Mouse (Mus musculus) MEL (cell line): ENCODE data around the gene Ggt5. TPM values are rescaled to one million over a fixed set of nuclear protein-coding genes. Genes with fewer than 3 reads are reported as not detected.

Source experiments
- DNase-seq: peaks from one replicate; pipeline ENCODE4 v3.0.0; 2011; ENCODE audit warnings: low read depth, low spot score
- H3K27ac ChIP-seq: 2 replicates; pipeline ENCODE4 v1.5.1; 2012; ENCODE audit warnings: low read depth, mild to moderate bottlenecking, control low read depth, low read length, moderate library complexity; ENCODE audit not compliant: control insufficient read depth
- H3K27me3 ChIP-seq, 2 experiments: fragments of 150-350 bp in 1 of 2; sonication (generic) in 1 of 2; 2 replicates each; pipeline ENCODE4 v1.6.1; 2012; ENCODE audit warnings: low read length in 2 of 2, mild to moderate bottlenecking in 2 of 2, improper control_type of control experiment in 1 of 2, moderate library complexity in 1 of 2; ENCODE audit not compliant: insufficient read depth in 2 of 2, control insufficient read depth in 1 of 2
- H3K36me3 ChIP-seq, 2 experiments: 2 replicates each; pipeline ENCODE4 v1.6.1; 2012 to 2014; ENCODE audit warnings: low read length in 2 of 2, improper control_type of control experiment in 1 of 2, inconsistent platforms in 1 of 2, mild to moderate bottlenecking in 1 of 2; ENCODE audit not compliant: insufficient read depth in 2 of 2, control insufficient read depth in 1 of 2
- H3K4me1 ChIP-seq, 2 experiments: fragments of 150-350 bp in 1 of 2; sonication (generic) in 1 of 2; 2 replicates each; pipeline ENCODE4 v1.6.1; 2012; ENCODE audit warnings: low read length in 2 of 2, improper control_type of control experiment in 1 of 2, mild to moderate bottlenecking in 1 of 2; ENCODE audit not compliant: insufficient read depth in 2 of 2, control insufficient read depth in 1 of 2
- H3K4me3 ChIP-seq, 2 experiments: fragments of 150-350 bp in 1 of 2; sonication (generic) in 1 of 2; 2 replicates each; pipeline ENCODE4 v1.5.1; 2012; ENCODE audit warnings: low read depth in 2 of 2, low read length in 2 of 2, mild to moderate bottlenecking in 2 of 2, moderate library complexity in 2 of 2, control low read depth in 1 of 2, improper control_type of control experiment in 1 of 2; ENCODE audit not compliant: control insufficient read depth in 1 of 2, insufficient read depth in 1 of 2
- H3K79me2 ChIP-seq: 2 replicates; pipeline ENCODE4 v1.6.1; 2012; ENCODE audit warnings: mild to moderate bottlenecking, low read length, moderate library complexity; ENCODE audit not compliant: control insufficient read depth, poor library complexity, insufficient read depth
- H3K9ac ChIP-seq: 2 replicates; pipeline ENCODE4 v1.6.1; 2012; ENCODE audit warnings: low read depth, mild to moderate bottlenecking, control low read depth, low read length, moderate library complexity; ENCODE audit not compliant: control insufficient read depth, poor library complexity, severe bottlenecking
- H3K9me3 ChIP-seq: fragments of 150-350 bp; sonication (generic); replicated peaks from 2 replicates; pipeline ENCODE4 v1.6.1; 2012; ENCODE audit warnings: mild to moderate bottlenecking, low read length, improper control_type of control experiment, moderate library complexity; ENCODE audit not compliant: insufficient read depth
- CTCF ChIP-seq, 3 experiments: IDR thresholded peaks in 2 of 3; conservative IDR thresholded peaks in 1 of 3; 2 replicates each; pipeline ENCODE4 v1.5.1; 2011 to 2012; ENCODE audit warnings: low read length in 3 of 3, low read depth in 2 of 3, mild to moderate bottlenecking in 2 of 3, improper control_type of control experiment in 1 of 3, inconsistent platforms in 1 of 3, mixed read lengths in 1 of 3, moderate library complexity in 1 of 3; ENCODE audit not compliant: control insufficient read depth in 1 of 3, insufficient read depth in 1 of 3, poor library complexity in 1 of 3, severe bottlenecking in 1 of 3
- E2F4 ChIP-seq: IDR thresholded peaks from 2 replicates; pipeline ENCODE4 v1.6.1; 2011; ENCODE audit warnings: low read depth, low read length, improper control_type of control experiment, borderline replicate concordance
- ELF1 ChIP-seq: IDR thresholded peaks from 2 replicates; pipeline ENCODE4 v1.6.1; 2014; ENCODE audit warnings: low read depth, mild to moderate bottlenecking, inconsistent platforms, low read length, improper control_type of control experiment, moderate library complexity
- EP300 ChIP-seq, 2 experiments: IDR thresholded peaks; 2 replicates each; pipeline ENCODE4 v1.6.1; 2011; ENCODE audit warnings: improper control_type of control experiment in 2 of 2, low read length in 2 of 2, low read depth in 1 of 2, mild to moderate bottlenecking in 1 of 2
- GATA1 ChIP-seq: IDR thresholded peaks from 2 replicates; pipeline ENCODE4 v1.6.1; 2011; ENCODE audit warnings: low read depth, low read length, improper control_type of control experiment
- HCFC1 ChIP-seq: IDR thresholded peaks from 2 replicates; pipeline ENCODE4 v1.6.1; 2012; ENCODE audit warnings: low read depth, mild to moderate bottlenecking, inconsistent platforms, low read length, improper control_type of control experiment, moderate library complexity
- KAT2A ChIP-seq: conservative IDR thresholded peaks from 2 replicates; pipeline ENCODE4 v1.6.1; 2012; ENCODE audit warnings: low read depth, low read length, improper control_type of control experiment, inconsistent platforms
- MAZ ChIP-seq: IDR thresholded peaks from 2 replicates; pipeline ENCODE4 v1.6.1; 2012; ENCODE audit warnings: low read depth, mild to moderate bottlenecking, inconsistent platforms, low read length, improper control_type of control experiment
- MEF2A ChIP-seq: IDR thresholded peaks from 2 replicates; pipeline ENCODE4 v1.6.1; 2014; ENCODE audit warnings: low read depth, mild to moderate bottlenecking, inconsistent platforms, low read length, improper control_type of control experiment; ENCODE audit not compliant: poor library complexity, insufficient replicate concordance, severe bottlenecking; ENCODE audit errors: extremely low read depth
- MYB ChIP-seq: IDR thresholded peaks from 2 replicates; pipeline ENCODE4 v1.6.1; 2011; ENCODE audit warnings: mild to moderate bottlenecking, low read depth, low read length, improper control_type of control experiment
- NRF1 ChIP-seq: IDR thresholded peaks from 2 replicates; pipeline ENCODE4 v1.6.1; 2014; ENCODE audit warnings: low read depth, mild to moderate bottlenecking, inconsistent platforms, low read length, improper control_type of control experiment, moderate library complexity; ENCODE audit not compliant: poor library complexity, insufficient read depth, severe bottlenecking
- POLR2AphosphoS2 ChIP-seq: IDR thresholded peaks from 2 replicates; pipeline ENCODE4 v1.6.1; 2011; ENCODE audit warnings: low read length, improper control_type of control experiment
- RAD21 ChIP-seq: IDR thresholded peaks from 2 replicates; pipeline ENCODE4 v1.6.1; 2011; ENCODE audit warnings: mild to moderate bottlenecking, low read depth, low read length, improper control_type of control experiment
- SIN3A ChIP-seq: IDR thresholded peaks from 2 replicates; pipeline ENCODE4 v1.6.1; 2012; ENCODE audit warnings: low read length, improper control_type of control experiment, inconsistent platforms
- TAL1 ChIP-seq: IDR thresholded peaks from 2 replicates; pipeline ENCODE4 v1.6.1; 2012; ENCODE audit warnings: mild to moderate bottlenecking, inconsistent platforms, low read length, moderate library complexity, mixed read lengths
- TBP ChIP-seq: IDR thresholded peaks from 2 replicates; pipeline ENCODE4 v1.8.0; 2011; ENCODE audit warnings: low read depth, low read length, improper control_type of control experiment
- TCF12 ChIP-seq: IDR thresholded peaks from 2 replicates; pipeline ENCODE4 v1.6.1; 2014; ENCODE audit warnings: low read depth, mild to moderate bottlenecking, inconsistent platforms, low read length, improper control_type of control experiment, moderate library complexity
- UBTF ChIP-seq: IDR thresholded peaks from 2 replicates; pipeline ENCODE4 v1.6.1; 2012; ENCODE audit warnings: low read depth, mild to moderate bottlenecking, inconsistent platforms, low read length, improper control_type of control experiment, moderate library complexity, borderline replicate concordance; ENCODE audit not compliant: insufficient read depth
- USF1 ChIP-seq: IDR thresholded peaks from 2 replicates; pipeline ENCODE4 v1.6.1; 2014; ENCODE audit warnings: low read depth, mild to moderate bottlenecking, inconsistent platforms, low read length, improper control_type of control experiment, moderate library complexity
- USF2 ChIP-seq, 2 experiments: IDR thresholded peaks; 2 replicates each; pipeline ENCODE4 v1.6.1; 2011 to 2012; ENCODE audit warnings: improper control_type of control experiment in 2 of 2, low read length in 2 of 2, borderline replicate concordance in 1 of 2, inconsistent platforms in 1 of 2, low read depth in 1 of 2, mild to moderate bottlenecking in 1 of 2; ENCODE audit not compliant: insufficient read depth in 1 of 2
- ZMIZ1 ChIP-seq: IDR thresholded peaks from 2 replicates; pipeline ENCODE4 v1.6.1; 2012; ENCODE audit warnings: low read depth, mild to moderate bottlenecking, inconsistent platforms, low read length, improper control_type of control experiment, moderate library complexity
- polyA plus RNA-seq, 2 experiments: library from polyadenylated mRNA; stranded (reverse) in 1 of 2; unstranded in 1 of 2; fragments of >175 nt in 1 of 2; fragments of >200 nt in 1 of 2; gene quantifications; 2 replicates each; pipeline versions ENCODE4 v1.2.1 to v1.2.4; 2012; ENCODE audit warnings: low replicate concordance in 2 of 2, low read depth in 1 of 2; ENCODE audit not compliant: insufficient read length in 2 of 2, insufficient read depth in 1 of 2, missing spikeins in 1 of 2
- total RNA-seq: library from RNA; depleted of rRNA; stranded (reverse); fragments of 300-350 nt; gene quantifications from 2 replicates; pipeline ENCODE4 v1.2.3, GENCODE M21; 2012

Ggt5 gene
- total and polyA plus RNA-seq, 3 experiments, result 0.11 TPM; not detected in 2

- H3K27ac ChIP-seq, result no peak overlapping the region
- peaks cover 6 to 25% of the 10 kb centered on the region in 2 experiments for H3K4me1 ChIP-seq
- no peaks in the 10 kb centered on the region for H3K27me3 ChIP-seq
- no peak overlapping the region for H3K4me3 ChIP-seq
- no peak for TF ChIP-seq MYB
- TF ChIP-seq HCFC1, result no peak
- TF ChIP-seq MAZ, result no peak
- no peak for TF ChIP-seq ZMIZ1
- TF ChIP-seq CTCF (IDR thresholded peaks at IDR 0.05 in 2 of 3, conservative IDR thresholded peaks at IDR 0.05 in 1 of 3; ENCODE audit: control insufficient read depth in 1 of 3, insufficient read depth in 1 of 3, low read depth in 2 of 3, low read length in 3 of 3, poor library complexity in 1 of 3, severe bottlenecking in 1 of 3), result no peak
- no peak for TF ChIP-seq MEF2A
- TF ChIP-seq USF2 (IDR thresholded peaks at IDR 0.05; ENCODE audit: borderline replicate concordance in 1 of 2, insufficient read depth in 1 of 2, low read depth in 1 of 2, low read length in 2 of 2), result no peak
- no peak for TF ChIP-seq USF1
- no peak for TF ChIP-seq TAL1
- H3K9me3 ChIP-seq, result no peaks in the 10 kb centered on the region
- H3K36me3 ChIP-seq, result peaks cover 0 to 11% of the 10 kb centered on the region in 2 experiments; a peak in 2 of 4 replicates
- no peak for DNase-seq
- no peak overlapping the region for H3K9ac ChIP-seq
- H3K79me2 ChIP-seq, result no peaks in the 10 kb centered on the region
These were observed 28.6 kb upstream of the Ggt5 start for GRCm38 (mm10) chr10:75560549-75560899.

- Histone ChIP-seq H3K9me3 (no peaks in the 10 kb centered on the region), H3K9ac (no peak within 1 kb of the TSS), H3K79me2 (no peaks in the 10 kb centered on the region), H3K4me1 (peaks cover 9 to 32% of the 10 kb centered on the region in 2 experiments), H3K27me3 (no peaks in the 10 kb centered on the region), H3K4me3 (no peak within 1 kb of the TSS), H3K36me3 (peaks cover 0 to 17% of the 10 kb centered on the region in 2 experiments; a peak in 2 of 4 replicates), H3K27ac (no peak within 1 kb of the TSS)
- TF ChIP-seq MEF2A, result no peak
- TF ChIP-seq KAT2A, result no peak
- no peak for TF ChIP-seq TCF12
- no peak for TF ChIP-seq GATA1
- no peak for TF ChIP-seq NRF1
- no peak for TF ChIP-seq RAD21
- TF ChIP-seq ELF1, result no peak
- TF ChIP-seq UBTF, result no peak
- no peak for TF ChIP-seq SIN3A
- no peak for TF ChIP-seq TBP
- no peak for TF ChIP-seq E2F4
- TF ChIP-seq EP300 (IDR thresholded peaks at IDR 0.05; ENCODE audit: low read depth in 1 of 2, low read length in 2 of 2), result no peak
- TF ChIP-seq POLR2AphosphoS2, result no peak
- no peak for DNase-seq
These were observed 28.0 kb upstream of the Ggt5 start, which contains the start of gene Ggt1 for GRCm38 (mm10) chr10:75561071-75561654. TSS of gene Ggt1 (plus strand) at chr10:75561604.
